Mouse (Mus musculus) forelimb bud, embryonic 11.5 days (tissue): ENCODE measurements around the gene Slco2a1.

Source experiments
- DNase-seq: peaks from one replicate; pipeline ENCODE4 v3.0.0-alpha.2; 2012; ENCODE audit warnings: low read depth, low spot score

The Slco2a1 gene

GRCm38 (mm10) chr9:102988462-102988861, at the start of gene Slco2a1:
TSS of gene Slco2a1 (plus strand) at chr9:102988712.
- no peak for DNase-seq

- no peak for DNase-seq
Measured at GRCm38 (mm10) chr9:102942221-102942620, 46.3 kb upstream of the Slco2a1 start.

GRCm38 (mm10) chr9:102944891-102945290, 43.6 kb upstream of the Slco2a1 start:
- no peak for DNase-seq

GRCm38 (mm10) chr9:102946469-102947015, 42.0 kb upstream of the Slco2a1 start:
- DNase-seq = no peak

- DNase-seq = no peak
Measured at GRCm38 (mm10) chr9:102948706-102949105, 39.8 kb upstream of the Slco2a1 start.

GRCm38 (mm10) chr9:102951091-102951994, 37.2 kb upstream of the Slco2a1 start:
- no peak for DNase-seq

GRCm38 (mm10) chr9:102955866-102956265, 32.6 kb upstream of the Slco2a1 start:
- no peak for DNase-seq

- DNase-seq = no peak
Measured at GRCm38 (mm10) chr9:102958703-102959102, 29.8 kb upstream of the Slco2a1 start.

GRCm38 (mm10) chr9:102961356-102962092, 27.0 kb upstream of the Slco2a1 start:
- DNase-seq = no peak

GRCm38 (mm10) chr9:102962093-102962788, 26.3 kb upstream of the Slco2a1 start:
- DNase-seq = no peak

GRCm38 (mm10) chr9:102963321-102963720, 25.2 kb upstream of the Slco2a1 start:
- peak; percentile 54 for DNase-seq

- DNase-seq = no peak
Measured at GRCm38 (mm10) chr9:102964644-102965043, 23.9 kb upstream of the Slco2a1 start.

GRCm38 (mm10) chr9:102972393-102973050, 16.0 kb upstream of the Slco2a1 start:
- no peak for DNase-seq

GRCm38 (mm10) chr9:102975887-102976286, 12.6 kb upstream of the Slco2a1 start:
- DNase-seq = no peak

- no peak for DNase-seq
Measured at GRCm38 (mm10) chr9:102977090-102977489, 11.4 kb upstream of the Slco2a1 start.

- peak; percentile 51 for DNase-seq
Measured at GRCm38 (mm10) chr9:102977791-102978492, 10.6 kb upstream of the Slco2a1 start.

- DNase-seq = no peak
Measured at GRCm38 (mm10) chr9:102979011-102979700, 9.4 kb upstream of the Slco2a1 start.

GRCm38 (mm10) chr9:102979956-102980355, 8.6 kb upstream of the Slco2a1 start:
- DNase-seq = no peak

- DNase-seq = no peak
Measured at GRCm38 (mm10) chr9:102980420-102980819, 8.1 kb upstream of the Slco2a1 start.

GRCm38 (mm10) chr9:102981791-102982190, 6.7 kb upstream of the Slco2a1 start:
- no peak for DNase-seq
